Mouse (Mus musculus) bone marrow, adult 2 months (tissue): ENCODE measurements around the gene Cd274.

Source experiments
- CTCF ChIP-seq: fragments of 200-500 bp; IDR thresholded peaks from 2 replicates; pipeline ENCODE4 v1.5.1; 2011; ENCODE audit warnings: low read length, control low read depth; ENCODE audit not compliant: control insufficient read depth, insufficient read depth
- POLR2A ChIP-seq: fragments of 200-500 bp; IDR thresholded peaks from 2 replicates; pipeline ENCODE4 v1.6.1; 2011; ENCODE audit warnings: low read depth, mild to moderate bottlenecking, control low read depth, low read length, borderline replicate concordance; ENCODE audit not compliant: control insufficient read depth

DNA sequence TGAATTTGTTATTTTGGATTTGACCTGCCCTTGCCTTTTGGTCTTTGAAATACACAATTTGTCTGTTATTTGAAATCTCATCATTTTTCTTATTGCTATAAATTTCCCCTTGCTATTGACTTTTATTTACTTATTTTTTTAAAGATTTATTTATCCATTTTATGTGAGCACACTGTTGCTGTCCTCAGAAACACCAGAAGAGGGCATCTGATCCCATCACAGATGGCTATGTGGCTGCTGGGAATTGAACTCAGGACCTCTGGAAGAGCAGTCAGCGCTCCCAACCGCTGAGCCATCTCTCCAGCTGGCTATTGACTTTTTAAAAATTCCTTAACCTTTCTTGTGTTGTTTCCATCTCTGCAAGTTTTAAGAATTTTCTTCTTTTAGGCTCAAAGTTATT lies 30.6 kb upstream of the Cd274 start:
- no peak for TF ChIP-seq CTCF
- TF ChIP-seq POLR2A, result no peak
